In genomic region chr2:19429031-19429430, GRCm38 (mm10) we compare ENCODE assay signal across 9 mouse cellular contexts. TPM values are rescaled to one million over a fixed set of nuclear protein-coding genes. Genes with fewer than 3 reads are reported as not detected.
DNase-seq lines count a peak whose midpoint lies in the region; ATAC-seq and TF ChIP-seq lines count a peak whose summit lies in the region.
"Had no signal": no experiment of that assay in that cellular context is flagged by ENCODE, and none has a peak within 500 bp of the region (broad histone marks: within the 10 kb centered on the region; RNA-seq: fewer than 3 reads in every experiment).

No protein-coding gene starts in this region.

- H3K27ac ChIP-seq in hindbrain, embryonic 10.5 days, result no peak overlapping the region
- H3K27ac ChIP-seq in hindbrain, embryonic 16.5 days (ENCODE audit: low read depth, low read length), result no peak overlapping the region
- no peak overlapping the region for H3K27ac ChIP-seq in MEL (ENCODE audit: control insufficient read depth, low read depth, low read length)
- H3K27ac ChIP-seq in liver, embryonic 11.5 days (ENCODE audit: low read depth, low read length), result no peak overlapping the region
- H3K27ac ChIP-seq: hindbrain, embryonic 15.5 days had no signal

- peaks cover 99% of the 10 kb centered on the region for H3K27me3 ChIP-seq in hindbrain, embryonic 10.5 days (ENCODE audit: insufficient read depth, poor library complexity, severe bottlenecking)
- peaks cover 63% of the 10 kb centered on the region for H3K27me3 ChIP-seq in hindbrain, embryonic 16.5 days (replicated peaks; ENCODE audit: control insufficient read depth, insufficient read depth, low read length)
- H3K27me3 ChIP-seq in MEL (ENCODE audit: control insufficient read depth in 1 of 2, insufficient read depth in 2 of 2, low read length in 2 of 2), result no peaks in the 10 kb centered on the region; a peak in 1 of 4 replicates
- H3K27me3 ChIP-seq in liver, embryonic 11.5 days (replicated peaks; ENCODE audit: control insufficient read depth, insufficient read depth, low read length), result peaks cover 52% of the 10 kb centered on the region

- H3K79me2 ChIP-seq in MEL (ENCODE audit: control insufficient read depth, insufficient read depth, low read length, poor library complexity), result no peaks in the 10 kb centered on the region

- no peak for TF ChIP-seq CTCF in MEL (IDR thresholded peaks at IDR 0.05 in 2 of 3, conservative IDR thresholded peaks at IDR 0.05 in 1 of 3; ENCODE audit: control insufficient read depth in 1 of 3, insufficient read depth in 1 of 3, low read depth in 2 of 3, low read length in 3 of 3, poor library complexity in 1 of 3, severe bottlenecking in 1 of 3)

- 5% methylated on average over 10 of the region's 10 CpGs for WGBS in hindbrain, embryonic 10.5 days
- 6% methylated on average over 10 of the region's 10 CpGs for WGBS in hindbrain, embryonic 16.5 days
- WGBS in liver, embryonic 11.5 days, result 8% methylated on average over 10 of the region's 10 CpGs

- no peaks in the 10 kb centered on the region for H3K36me3 ChIP-seq in hindbrain, embryonic 10.5 days
- no peaks in the 10 kb centered on the region for H3K36me3 ChIP-seq in hindbrain, embryonic 16.5 days (ENCODE audit: control insufficient read depth, insufficient read depth, low read length)
- no peaks in the 10 kb centered on the region for H3K36me3 ChIP-seq in MEL (ENCODE audit: control insufficient read depth in 1 of 2, insufficient read depth in 2 of 2, low read length in 2 of 2)
- no peaks in the 10 kb centered on the region for H3K36me3 ChIP-seq in liver, embryonic 11.5 days (ENCODE audit: control insufficient read depth, insufficient read depth, low read length)
- H3K36me3 ChIP-seq: hindbrain, embryonic 15.5 days had no signal

- peak; percentile 64 for DNase-seq in hindbrain, embryonic 10.5 days (ENCODE audit: low spot score)
- peak; percentile 65 for DNase-seq in MEL (ENCODE audit: low read depth, low spot score)
- peak; percentile 66 for DNase-seq in embryo, embryonic 11.5 days (ENCODE audit: low read depth, low spot score)
- peak; percentile 48 for DNase-seq in liver, embryonic 11.5 days (ENCODE audit: low spot score)
- DNase-seq in gastrocnemius, adult 18-20 months (ENCODE audit: low spot score), result no peak
- DNase-seq in cerebellum, postnatal 36 days, result no peak

- no peak for TF ChIP-seq RAD21 in MEL (IDR thresholded peaks at IDR 0.05; ENCODE audit: low read depth, low read length)

- no peaks in the 10 kb centered on the region for H3K9me3 ChIP-seq in hindbrain, embryonic 10.5 days
- no peaks in the 10 kb centered on the region for H3K9me3 ChIP-seq in hindbrain, embryonic 16.5 days (ENCODE audit: control insufficient read depth, low read length)
- H3K9me3 ChIP-seq in MEL (replicated peaks; ENCODE audit: insufficient read depth, low read length), result no peaks in the 10 kb centered on the region
- no peaks in the 10 kb centered on the region for H3K9me3 ChIP-seq in liver, embryonic 11.5 days (ENCODE audit: control insufficient read depth, low read length)
- H3K9me3 ChIP-seq: hindbrain, embryonic 15.5 days had no signal

- no peak for TF ChIP-seq EP300 in MEL (IDR thresholded peaks at IDR 0.05; ENCODE audit: low read depth in 1 of 2, low read length in 2 of 2)

- TF ChIP-seq POLR2A in MEL (IDR thresholded peaks at IDR 0.05; ENCODE audit: control insufficient read depth in 1 of 2, insufficient read depth in 1 of 2, low read depth in 1 of 2, low read length in 2 of 2, poor library complexity in 1 of 2), result no peak

- ATAC-seq in hindbrain, embryonic 16.5 days, result no peak
- ATAC-seq in liver, embryonic 11.5 days (replicated peaks; ENCODE audit: low FRiP score), result no peak
- no peak for ATAC-seq in inflammation-experienced regulatory T-cells, adult 6 months

- no peak overlapping the region for H3K9ac ChIP-seq in hindbrain, embryonic 16.5 days (ENCODE audit: low read depth, low read length)
- H3K9ac ChIP-seq in MEL (ENCODE audit: control insufficient read depth, low read depth, low read length, poor library complexity, severe bottlenecking), result no peak overlapping the region
- H3K9ac ChIP-seq in liver, embryonic 11.5 days (ENCODE audit: low read depth, low read length), result no peak overlapping the region
- H3K9ac ChIP-seq: hindbrain, embryonic 15.5 days had no signal

- peaks cover 22% of the 10 kb centered on the region for H3K4me1 ChIP-seq in hindbrain, embryonic 10.5 days (replicated peaks)
- peaks cover 17% of the 10 kb centered on the region for H3K4me1 ChIP-seq in hindbrain, embryonic 16.5 days (ENCODE audit: control insufficient read depth, insufficient read depth, low read depth, low read length)
- no peaks in the 10 kb centered on the region for H3K4me1 ChIP-seq in MEL (ENCODE audit: control insufficient read depth in 1 of 2, insufficient read depth in 2 of 2, low read length in 2 of 2)
- H3K4me1 ChIP-seq in liver, embryonic 11.5 days (replicated peaks; ENCODE audit: control insufficient read depth, insufficient read depth, low read length), result no peaks in the 10 kb centered on the region

- H3K4me3 ChIP-seq in hindbrain, embryonic 10.5 days, result no peak overlapping the region
- no peak overlapping the region for H3K4me3 ChIP-seq in hindbrain, embryonic 16.5 days (ENCODE audit: low read length)
- no peak overlapping the region for H3K4me3 ChIP-seq in MEL (ENCODE audit: control insufficient read depth in 1 of 2, insufficient read depth in 1 of 2, low read depth in 2 of 2, low read length in 2 of 2)
- H3K4me3 ChIP-seq in liver, embryonic 11.5 days (ENCODE audit: low read depth, low read length), result no peak overlapping the region
- H3K4me3 ChIP-seq: hindbrain, embryonic 15.5 days had no signal

- no peak overlapping the region for H3K4me2 ChIP-seq in hindbrain, embryonic 16.5 days (ENCODE audit: low read length)
- no peak overlapping the region for H3K4me2 ChIP-seq in liver, embryonic 11.5 days
- H3K4me2 ChIP-seq: hindbrain, embryonic 15.5 days had no signal

TF ChIP-seq in MEL, 35 proteins besides CTCF, POLR2A, EP300 and RAD21:
- no peak for TF ChIP-seq GABPA (IDR thresholded peaks at IDR 0.05; ENCODE audit: low read depth, low read length)
- TF ChIP-seq CHD2 (IDR thresholded peaks at IDR 0.05; ENCODE audit: low read length), result no peak
- no peak for TF ChIP-seq MAX (IDR thresholded peaks at IDR 0.05; ENCODE audit: low read length)

RNA-seq across cellular contexts. Expression of gene Ptf1a, which starts 16.4 kb away (rescaled TPM):
- 6.1 and 16.5 TPM in 2 replicates for polyA plus RNA-seq in hindbrain, embryonic 10.5 days (2016; fragmentation: Nextera tagmentation; extraction: Ambion mirVana)
- polyA plus RNA-seq in hindbrain, embryonic 16.5 days (2015; fragmentation: Nextera tagmentation; extraction: Ambion mirVana), result 1.6 and 1.7 TPM in 2 replicates
- not detected in 2 replicates for total RNA-seq in MEL (2012; rRNA removed)
- polyA plus RNA-seq in MEL (2012; ENCODE audit: insufficient read depth in 1 of 2, insufficient read length in 2 of 2, low read depth in 1 of 2, low replicate concordance in 2 of 2, missing spikeins in 1 of 2), result not detected
- polyA plus RNA-seq in liver, embryonic 11.5 days (2014; fragmentation: Nextera tagmentation; extraction: Ambion mirVana), result not detected in 2 replicates
- not detected for polyA plus RNA-seq in inflammation-experienced regulatory T-cells, adult 6 months (2017; shearing (Covaris generic))
- not detected for total RNA-seq in gastrocnemius, adult 18-20 months (2021)

RNA-seq across cellular contexts. Expression of gene Msrb2, which starts 57.8 kb away (rescaled TPM):
- polyA plus RNA-seq in hindbrain, embryonic 10.5 days (2016; fragmentation: Nextera tagmentation; extraction: Ambion mirVana), result 13.8 and 16.3 TPM in 2 replicates
- 10.5 and 12.9 TPM in 2 replicates for polyA plus RNA-seq in hindbrain, embryonic 16.5 days (2015; fragmentation: Nextera tagmentation; extraction: Ambion mirVana)
- 14.8 and 14.9 TPM in 2 replicates for total RNA-seq in MEL (2012; rRNA removed)
- 10 to 100 TPM in 1 of 2 experiments, not detected in 1; 18.2 TPM for polyA plus RNA-seq in MEL (2012; ENCODE audit: insufficient read depth in 1 of 2, insufficient read length in 2 of 2, low read depth in 1 of 2, low replicate concordance in 2 of 2, missing spikeins in 1 of 2)
- 17.2 and 20.6 TPM in 2 replicates for polyA plus RNA-seq in liver, embryonic 11.5 days (2014; fragmentation: Nextera tagmentation; extraction: Ambion mirVana)
- polyA plus RNA-seq in inflammation-experienced regulatory T-cells, adult 6 months (2017; shearing (Covaris generic)), result 10 to 100 TPM in 2 of 3 experiments, 1 to 10 TPM in 1; 7.5 to 24.0 (median 21.0) TPM
- total RNA-seq in gastrocnemius, adult 18-20 months (2021), result 10 to 100 TPM; 14.6 to 19.4 TPM

Comparison
In these comparisons a context has a peak if more than half of its experiments do, and no peak if none do; other contexts are left out.
1. DNase-seq: peak in hindbrain, embryonic 10.5 days (single experiment), MEL (single experiment), embryo, embryonic 11.5 days (single experiment) and liver, embryonic 11.5 days (single experiment); none in gastrocnemius, adult 18-20 months (single experiment) and cerebellum, postnatal 36 days (0 of 2).